Mouse (Mus musculus): Measurements from ENCODE around the gene Acap1. TPM values are rescaled to one million over a fixed set of nuclear protein-coding genes. Genes with fewer than 3 reads are reported as not detected.
A peak's percentile ranks its signal among the peaks of the same experiment; 100 is the strongest.

Gene Acap1
- polyA plus RNA-seq, 1 experiment from 2014 or later = 0.75 TPM

DNA sequence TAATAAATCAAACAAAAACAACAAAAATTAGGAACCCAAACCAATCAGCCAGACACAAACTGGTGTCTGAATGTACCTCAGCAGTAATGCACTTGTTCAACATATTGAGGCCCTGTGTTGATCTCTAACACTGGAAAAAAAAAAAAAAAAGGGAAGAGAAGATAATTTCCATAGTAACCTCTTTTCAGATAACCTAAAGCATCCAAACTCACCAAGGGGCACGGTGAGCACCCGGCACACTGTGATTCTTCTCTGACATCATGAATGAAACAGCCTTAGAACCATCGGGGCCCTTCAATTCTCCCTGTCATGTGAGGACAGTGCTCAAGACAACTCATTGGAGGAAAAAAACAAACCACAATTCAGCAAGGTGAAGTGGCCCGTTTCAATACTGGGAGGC lies 34.4 kb upstream of the Acap1 start:
- Histone ChIP-seq H3K4me1 (replicated peaks; ENCODE audit: control insufficient read depth, insufficient read depth, low read length) (peaks cover 2% of the 10 kb centered on the region; the same call in 1 of the 2 replicates), H3K27me3 (ENCODE audit: control insufficient read depth, insufficient read depth, low read length) (peaks cover 2% of the 10 kb centered on the region; the same call in 1 of the 2 replicates), H3K36me3 (ENCODE audit: control insufficient read depth, insufficient read depth, low read length) (no peaks in the 10 kb centered on the region), H3K4me2 (ENCODE audit: low read depth, low read length, severe bottlenecking) (no peak overlapping the region), H3K9me3 (ENCODE audit: control insufficient read depth, low read length) (no peaks in the 10 kb centered on the region), H3K4me3 (ENCODE audit: low read depth, low read length) (no peak overlapping the region), H3K27ac (ENCODE audit: low read depth, low read length) (no peak overlapping the region), H3K9ac (ENCODE audit: low read length) (no peak overlapping the region)
- ATAC-seq (replicated peaks; ENCODE audit: low FRiP score) (no peak), DNase-seq (ENCODE audit: low spot score) (no peak)
- 85% methylated on average over 4 of the region's 4 CpGs for WGBS

DNA sequence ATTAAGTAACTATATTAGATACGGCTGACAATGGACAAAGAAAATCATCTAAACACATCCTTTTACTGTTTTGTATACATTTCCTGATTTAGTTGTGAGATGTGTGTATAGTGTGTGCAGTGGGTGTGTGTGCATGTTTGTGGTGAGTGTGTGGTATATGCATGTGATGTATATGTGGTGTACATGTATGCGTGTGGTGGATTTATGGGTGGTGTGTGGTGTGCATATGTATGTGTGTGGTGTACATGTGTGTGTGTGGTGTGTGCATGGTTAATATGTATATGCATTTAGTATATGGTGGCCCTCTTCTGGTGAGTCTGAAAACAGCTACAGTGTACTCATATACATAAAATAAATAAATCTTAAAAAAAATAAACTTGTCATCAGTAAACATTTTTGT lies 32.2 kb upstream of the Acap1 start:
- Histone ChIP-seq H3K27ac (ENCODE audit: low read depth, low read length) (no peak overlapping the region), H3K36me3 (ENCODE audit: control insufficient read depth, insufficient read depth, low read length) (no peaks in the 10 kb centered on the region), H3K4me1 (replicated peaks; ENCODE audit: control insufficient read depth, insufficient read depth, low read length) (peaks cover 3% of the 10 kb centered on the region; the same call in 1 of the 2 replicates), H3K4me2 (ENCODE audit: low read depth, low read length, severe bottlenecking) (no peak overlapping the region), H3K9ac (ENCODE audit: low read length) (no peak overlapping the region), H3K27me3 (ENCODE audit: control insufficient read depth, insufficient read depth, low read length) (no peaks in the 10 kb centered on the region), H3K9me3 (ENCODE audit: control insufficient read depth, low read length) (no peaks in the 10 kb centered on the region), H3K4me3 (ENCODE audit: low read depth, low read length) (no peak overlapping the region)
- ATAC-seq (replicated peaks; ENCODE audit: low FRiP score) (no peak), DNase-seq (ENCODE audit: low spot score) (no peak)
- WGBS = 94% methylated on average over 2 of the region's 2 CpGs

DNA sequence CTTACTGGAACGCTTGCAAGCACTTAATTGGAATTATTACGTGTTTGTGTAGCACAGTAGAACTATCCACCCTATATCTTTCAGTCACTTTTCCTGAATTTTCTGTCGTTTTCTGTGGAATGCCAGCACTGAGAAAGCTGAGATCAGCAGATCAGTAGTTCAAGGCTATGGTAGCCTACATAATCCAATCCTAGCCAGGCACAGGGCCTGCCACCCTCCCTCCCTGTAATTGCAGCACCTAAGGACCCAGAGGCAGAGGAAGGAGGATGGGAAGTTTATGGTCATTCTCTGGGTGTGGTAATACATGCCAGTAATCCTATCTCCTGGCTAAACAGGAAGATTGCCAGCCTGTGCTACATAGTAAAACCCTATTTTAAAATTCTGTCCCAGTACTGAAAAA lies 27.5 kb upstream of the Acap1 start:
- Histone ChIP-seq H3K4me3 (ENCODE audit: low read depth, low read length) (no peak overlapping the region), H3K4me2 (ENCODE audit: low read depth, low read length, severe bottlenecking) (peak overlapping the region; percentile 93; the same call in 1 of the 2 replicates), H3K27ac (ENCODE audit: low read depth, low read length) (no peak overlapping the region), H3K4me1 (replicated peaks; ENCODE audit: control insufficient read depth, insufficient read depth, low read length) (peaks cover 14% of the 10 kb centered on the region), H3K9ac (ENCODE audit: low read length) (peak overlapping the region; percentile 69; the same call in 1 of the 2 replicates), H3K9me3 (ENCODE audit: control insufficient read depth, low read length) (no peaks in the 10 kb centered on the region), H3K36me3 (ENCODE audit: control insufficient read depth, insufficient read depth, low read length) (peaks cover under 1% of the 10 kb centered on the region; the same call in 1 of the 2 replicates), H3K27me3 (ENCODE audit: control insufficient read depth, insufficient read depth, low read length) (no peaks in the 10 kb centered on the region)
- no peak for ATAC-seq (replicated peaks; ENCODE audit: low FRiP score)
- 72% methylated on average over 3 of the region's 3 CpGs for WGBS
- DNase-seq (ENCODE audit: low spot score) = no peak

DNA sequence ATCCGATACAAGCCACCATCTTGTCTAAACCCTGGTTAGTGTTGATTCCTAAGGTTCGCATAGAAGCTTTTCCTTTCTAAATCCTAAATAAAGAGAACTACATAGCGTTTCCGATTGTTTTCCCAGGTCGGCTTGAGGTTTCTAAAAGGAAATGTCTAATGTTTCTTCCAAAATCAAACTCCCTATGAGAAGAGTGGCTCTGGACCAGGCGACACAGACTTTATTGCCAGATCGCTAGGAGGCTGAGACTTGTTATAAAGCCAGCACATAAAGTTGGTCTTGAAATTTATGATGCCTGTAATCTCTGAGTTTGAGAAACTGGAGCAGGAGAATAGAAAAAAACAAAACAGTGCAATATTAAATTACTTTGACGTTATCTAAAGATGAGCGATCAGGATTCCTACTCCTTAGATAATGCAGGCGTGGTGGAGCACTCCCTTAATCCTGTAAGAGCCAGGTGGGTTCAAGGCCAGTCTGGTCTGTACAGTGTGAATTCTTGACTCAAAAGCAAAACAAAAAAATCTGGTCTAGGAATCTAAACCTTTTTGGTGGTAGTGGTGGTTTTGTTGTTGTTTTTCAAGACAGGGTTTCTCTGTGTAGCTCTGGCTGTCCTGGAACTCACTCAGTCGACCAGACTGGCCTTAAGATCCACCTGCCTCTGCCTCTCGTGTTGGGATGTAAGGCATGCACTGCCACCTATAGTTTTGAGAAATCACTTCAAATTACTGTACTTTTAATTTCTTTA lies 26.8 kb upstream of the Acap1 start:
- Histone ChIP-seq H3K36me3 (ENCODE audit: control insufficient read depth, insufficient read depth, low read length) (peaks cover 7% of the 10 kb centered on the region), H3K9ac (ENCODE audit: low read length) (peak overlapping the region; percentile 69), H3K4me2 (ENCODE audit: low read depth, low read length, severe bottlenecking) (peak overlapping the region; percentile 93), H3K27me3 (ENCODE audit: control insufficient read depth, insufficient read depth, low read length) (no peaks in the 10 kb centered on the region), H3K4me3 (ENCODE audit: low read depth, low read length) (peak overlapping the region; percentile 97), H3K4me1 (replicated peaks; ENCODE audit: control insufficient read depth, insufficient read depth, low read length) (peaks cover 14% of the 10 kb centered on the region), H3K9me3 (ENCODE audit: control insufficient read depth, low read length) (no peaks in the 10 kb centered on the region), H3K27ac (ENCODE audit: low read depth, low read length) (peak overlapping the region; percentile 94)
- 5% methylated on average over 12 of the region's 12 CpGs for WGBS
- no peak for ATAC-seq (replicated peaks; ENCODE audit: low FRiP score)
- no peak for DNase-seq (ENCODE audit: low spot score)

DNA sequence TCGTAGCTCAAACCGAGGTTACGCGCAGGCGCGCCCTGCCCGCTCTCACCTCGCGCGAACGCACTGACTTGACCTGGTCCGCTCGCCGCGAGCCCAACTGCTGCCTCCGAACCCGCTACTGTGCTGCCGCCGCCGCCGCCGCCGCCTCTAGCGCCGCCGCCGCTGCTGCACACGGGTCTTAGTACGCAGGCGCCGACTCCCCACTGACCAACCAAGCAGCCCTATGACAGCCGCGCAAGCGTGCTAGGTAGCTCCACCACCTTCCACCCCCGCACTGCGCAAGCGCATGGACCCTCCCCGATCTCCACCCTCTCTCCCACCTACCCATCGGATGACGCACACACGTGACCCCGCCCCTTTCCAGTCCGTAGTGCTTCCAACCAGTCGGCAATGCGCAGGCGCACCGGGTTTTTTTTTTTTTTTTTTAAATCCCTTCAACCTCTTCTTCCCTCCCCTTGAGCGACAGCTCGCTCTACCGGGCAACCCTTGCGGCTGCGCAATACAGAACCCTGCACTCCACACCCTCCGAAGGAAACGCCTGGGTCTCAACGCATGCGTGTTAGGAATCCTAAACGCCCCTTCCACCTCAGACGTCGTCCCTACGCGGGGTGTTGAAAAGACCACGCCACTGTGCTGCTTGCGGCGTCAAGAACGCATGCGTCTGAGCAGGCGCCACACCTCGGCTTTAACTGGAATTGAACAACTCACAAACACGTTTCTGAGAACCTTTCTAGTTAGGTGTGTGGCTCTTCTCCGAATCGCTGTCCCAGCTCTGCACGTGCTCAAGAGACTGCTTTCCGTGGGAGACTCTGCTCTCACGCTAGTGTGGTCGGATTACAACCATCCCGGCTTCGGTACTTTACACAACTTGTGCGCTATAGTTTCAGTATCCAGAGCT lies 26.0 kb upstream of the Acap1 start, which contains the start of gene Eif5a:
Gene Eif5a (minus strand): TSS at position 845 of the 898 bp plus-strand sequence.
- peaks cover 7% of the 10 kb centered on the region for H3K36me3 ChIP-seq (ENCODE audit: control insufficient read depth, insufficient read depth, low read length)
- peak within 1 kb of the TSS; percentile 93 for H3K4me2 ChIP-seq (ENCODE audit: low read depth, low read length, severe bottlenecking)
- H3K27me3 ChIP-seq (ENCODE audit: control insufficient read depth, insufficient read depth, low read length) = no peaks in the 10 kb centered on the region
- ATAC-seq (replicated peaks; ENCODE audit: low FRiP score) (peak; percentile 96), DNase-seq (ENCODE audit: low spot score) (peak; percentile 100)
- peaks cover 14% of the 10 kb centered on the region for H3K4me1 ChIP-seq (replicated peaks; ENCODE audit: control insufficient read depth, insufficient read depth, low read length)
- peak within 1 kb of the TSS; percentile 95 for H3K9ac ChIP-seq (ENCODE audit: low read length)
- H3K27ac ChIP-seq (ENCODE audit: low read depth, low read length) = peak within 1 kb of the TSS; percentile 94
- under 1% methylated on average over 78 of the region's 78 CpGs for WGBS
- H3K9me3 ChIP-seq (ENCODE audit: control insufficient read depth, low read length) = no peaks in the 10 kb centered on the region
- peak within 1 kb of the TSS; percentile 97 for H3K4me3 ChIP-seq (ENCODE audit: low read depth, low read length)

DNA sequence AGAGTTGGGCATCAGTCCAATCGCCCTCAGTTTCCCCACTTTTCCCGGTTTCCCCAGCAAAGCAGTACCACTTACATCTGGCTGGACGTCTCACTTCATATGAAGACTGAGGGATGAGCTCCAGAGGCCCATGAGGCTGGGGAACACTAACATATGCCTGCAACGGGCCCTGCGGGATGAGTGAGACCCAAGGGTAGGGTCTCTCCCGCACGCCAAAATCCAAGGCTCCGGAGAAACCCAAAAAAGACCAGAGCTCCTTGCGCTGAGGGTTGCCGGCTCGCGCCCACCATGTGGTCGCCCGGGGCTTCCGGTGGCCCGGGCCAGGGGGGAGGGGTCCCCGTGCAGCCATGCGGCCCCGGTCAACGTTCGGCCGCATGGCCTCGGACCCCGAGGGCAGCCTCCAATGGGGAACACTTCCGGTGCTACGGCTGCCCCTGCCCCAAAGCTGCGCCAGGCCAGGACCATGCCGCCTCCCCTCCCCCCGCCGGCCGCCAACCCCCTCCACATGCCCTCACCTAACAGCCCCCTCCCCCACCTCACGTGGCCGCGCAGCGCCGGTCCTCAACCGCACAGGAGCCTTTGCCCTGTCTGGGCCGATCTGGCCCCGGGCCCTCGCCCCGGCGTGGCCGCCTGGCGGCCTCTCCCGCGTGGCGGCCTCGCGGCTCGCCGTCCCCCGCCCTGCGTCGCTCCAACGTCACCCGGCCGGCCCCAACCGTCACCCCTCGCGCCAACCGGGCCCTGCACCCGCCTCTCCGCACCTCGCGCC lies 25.1 kb upstream of the Acap1 start:
- peak overlapping the region; percentile 91 for H3K27ac ChIP-seq (ENCODE audit: low read depth, low read length)
- H3K36me3 ChIP-seq (ENCODE audit: control insufficient read depth, insufficient read depth, low read length) = peaks cover 15% of the 10 kb centered on the region
- H3K4me1 ChIP-seq (replicated peaks; ENCODE audit: control insufficient read depth, insufficient read depth, low read length) = peaks cover 20% of the 10 kb centered on the region
- no peaks in the 10 kb centered on the region for H3K9me3 ChIP-seq (ENCODE audit: control insufficient read depth, low read length)
- ATAC-seq (replicated peaks; ENCODE audit: low FRiP score) (peak; percentile 35), DNase-seq (ENCODE audit: low spot score) (peak; percentile 87)
- H3K4me3 ChIP-seq (ENCODE audit: low read depth, low read length) = peak overlapping the region; percentile 97
- H3K4me2 ChIP-seq (ENCODE audit: low read depth, low read length, severe bottlenecking) = peak overlapping the region; percentile 93
- H3K9ac ChIP-seq (ENCODE audit: low read length) = peak overlapping the region; percentile 95
- under 1% methylated on average over 58 of the region's 65 CpGs for WGBS
- no peaks in the 10 kb centered on the region for H3K27me3 ChIP-seq (ENCODE audit: control insufficient read depth, insufficient read depth, low read length)

DNA sequence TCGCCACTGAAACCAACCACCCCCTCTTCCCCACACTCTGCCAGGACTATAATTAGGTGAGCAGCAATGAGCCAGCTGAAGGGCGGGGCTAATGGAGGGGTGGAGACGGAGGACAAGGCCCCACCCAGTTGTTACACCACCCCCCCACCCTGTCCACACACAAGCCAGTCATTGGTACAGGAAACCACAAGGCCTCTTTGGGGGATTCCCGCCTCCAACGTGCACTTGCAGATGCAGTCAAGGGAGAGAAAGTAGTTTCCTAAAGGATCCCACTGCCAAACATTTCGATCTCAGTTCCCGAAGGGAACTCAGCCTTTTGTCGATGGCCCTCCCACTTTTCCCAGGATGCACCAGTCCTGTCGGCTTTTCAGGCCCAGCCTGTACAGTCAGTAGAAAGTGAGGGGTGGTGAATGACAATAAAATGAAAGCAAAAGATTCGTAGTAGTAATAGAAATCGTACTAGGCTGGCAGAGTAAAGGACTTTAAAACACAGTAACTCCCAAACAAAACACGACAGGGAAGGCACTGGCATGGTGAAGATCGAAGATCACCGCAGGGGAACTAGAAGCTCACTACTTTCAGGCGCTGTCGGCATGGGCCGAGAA lies 24.4 kb upstream of the Acap1 start:
- no peaks in the 10 kb centered on the region for H3K27me3 ChIP-seq (ENCODE audit: control insufficient read depth, insufficient read depth, low read length)
- peaks cover 15% of the 10 kb centered on the region for H3K36me3 ChIP-seq (ENCODE audit: control insufficient read depth, insufficient read depth, low read length)
- WGBS = 2% methylated on average over 17 of the region's 17 CpGs
- H3K27ac ChIP-seq (ENCODE audit: low read depth, low read length) = peak overlapping the region; percentile 91
- peaks cover 25% of the 10 kb centered on the region for H3K4me1 ChIP-seq (replicated peaks; ENCODE audit: control insufficient read depth, insufficient read depth, low read length)
- H3K4me2 ChIP-seq (ENCODE audit: low read depth, low read length, severe bottlenecking) = peak overlapping the region; percentile 93
- no peaks in the 10 kb centered on the region for H3K9me3 ChIP-seq (ENCODE audit: control insufficient read depth, low read length)
- peak overlapping the region; percentile 95 for H3K9ac ChIP-seq (ENCODE audit: low read length)
- DNase-seq (ENCODE audit: low spot score) (peak; percentile 82), ATAC-seq (replicated peaks; ENCODE audit: low FRiP score) (no peak)
- H3K4me3 ChIP-seq (ENCODE audit: low read depth, low read length) = peak overlapping the region; percentile 97

DNA sequence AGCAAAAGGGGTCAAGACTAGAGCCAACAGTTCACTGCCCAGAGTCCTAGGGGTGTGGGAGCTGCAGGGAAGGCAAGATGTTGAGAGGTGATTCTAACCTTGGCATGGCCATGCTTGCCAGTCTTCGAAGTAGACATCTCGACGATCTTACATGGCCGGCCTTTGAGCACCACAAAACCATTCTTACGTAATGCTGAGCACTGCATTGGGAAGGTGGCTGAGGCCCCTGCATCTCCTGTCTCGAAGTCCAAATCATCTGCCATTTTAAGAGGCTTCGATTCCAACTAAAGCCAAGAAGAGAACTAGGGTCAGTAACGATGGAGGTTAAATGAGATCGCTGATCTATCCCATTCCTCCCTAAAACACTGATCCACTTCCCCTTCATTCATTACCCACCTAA lies 23.7 kb upstream of the Acap1 start:
- WGBS = 87% methylated on average over 9 of the region's 9 CpGs
- H3K4me2 ChIP-seq (ENCODE audit: low read depth, low read length, severe bottlenecking) = peak overlapping the region; percentile 93
- H3K9me3 ChIP-seq (ENCODE audit: control insufficient read depth, low read length) = no peaks in the 10 kb centered on the region
- no peak for DNase-seq (ENCODE audit: low spot score)
- H3K9ac ChIP-seq (ENCODE audit: low read length) = peak overlapping the region; percentile 95
- H3K4me1 ChIP-seq (replicated peaks; ENCODE audit: control insufficient read depth, insufficient read depth, low read length) = peaks cover 28% of the 10 kb centered on the region
- peaks cover 15% of the 10 kb centered on the region for H3K36me3 ChIP-seq (ENCODE audit: control insufficient read depth, insufficient read depth, low read length)
- H3K27ac ChIP-seq (ENCODE audit: low read depth, low read length) = no peak overlapping the region; the same call in 1 of the 2 replicates
- H3K4me3 ChIP-seq (ENCODE audit: low read depth, low read length) = peak overlapping the region; percentile 97
- H3K27me3 ChIP-seq (ENCODE audit: control insufficient read depth, insufficient read depth, low read length) = no peaks in the 10 kb centered on the region
- no peak for ATAC-seq (replicated peaks; ENCODE audit: low FRiP score)
